Mouse (Mus musculus) embryonic fibroblast, embryonic 13.5 days (primary cell): ENCODE data around the gene Prdm1. TPM values are rescaled to one million over a fixed set of nuclear protein-coding genes. Genes with fewer than 3 reads are reported as not detected.

Source experiments
- H3K27ac ChIP-seq: 2 replicates; pipeline ENCODE4 v1.5.1; 2012; ENCODE audit warnings: low read length, control low read depth, inconsistent platforms; ENCODE audit not compliant: insufficient read depth
- H3K4me1 ChIP-seq: 2 replicates; pipeline ENCODE4 v1.6.1; 2011; ENCODE audit warnings: low read length; ENCODE audit not compliant: control insufficient read depth, insufficient read depth
- H3K4me3 ChIP-seq: 2 replicates; pipeline ENCODE4 v1.5.1; 2011; ENCODE audit warnings: mild to moderate bottlenecking, control low read depth, low read length; ENCODE audit not compliant: insufficient read depth
- CTCF ChIP-seq: IDR thresholded peaks from 2 replicates; pipeline ENCODE4 v1.5.1; 2011; ENCODE audit warnings: mild to moderate bottlenecking, control low read depth, low read length, moderate library complexity, borderline replicate concordance; ENCODE audit not compliant: insufficient read depth
- POLR2A ChIP-seq: IDR thresholded peaks from 2 replicates; pipeline ENCODE4 v1.6.1; 2011; ENCODE audit warnings: low read depth, mild to moderate bottlenecking, control low read depth, low read length, moderate library complexity
- polyA plus RNA-seq: library from polyadenylated mRNA; stranded (reverse); fragments of >200 nt; gene quantifications from 2 replicates; pipeline ENCODE4 v1.2.4, GENCODE M21; 2011; ENCODE audit warnings: low read depth; ENCODE audit not compliant: missing spikeins, insufficient read length

Gene Prdm1
- polyA plus RNA-seq, 1 experiment = 2.8 TPM

DNA sequence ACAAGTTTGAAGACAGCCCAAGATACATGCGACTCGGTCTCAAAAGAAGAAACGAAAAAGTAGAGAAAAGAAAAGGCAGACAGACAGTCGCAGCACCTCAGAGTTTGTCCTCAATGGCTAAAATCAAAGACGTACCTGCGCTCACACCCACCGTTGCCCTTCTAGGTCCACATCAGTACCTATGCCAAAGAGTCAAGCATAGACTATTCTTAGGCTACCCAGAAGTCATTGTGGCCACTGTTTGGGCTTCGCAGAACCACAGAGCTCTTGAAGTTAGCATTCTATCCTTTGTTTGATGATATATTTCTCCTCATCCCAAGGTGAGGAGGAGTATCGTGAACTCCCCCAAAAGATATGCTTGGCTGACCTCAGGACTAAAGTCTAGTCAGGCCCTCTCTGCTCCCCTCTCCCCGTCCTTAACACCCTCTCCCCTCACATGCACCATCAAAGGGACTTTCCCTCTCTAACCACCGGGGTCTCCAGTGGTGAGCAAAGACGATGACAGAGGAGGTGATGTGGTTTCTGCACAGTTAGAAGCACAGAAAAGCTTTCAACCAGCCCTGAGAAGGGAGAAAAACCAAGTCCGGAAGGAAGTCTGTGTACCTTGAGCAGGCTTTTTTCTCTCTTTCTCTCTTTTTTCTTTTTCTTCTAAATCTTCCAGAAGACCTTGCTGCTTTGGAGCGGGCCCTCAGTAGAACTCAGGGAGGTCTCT, 99.0 kb downstream of the Prdm1 start:
- Histone ChIP-seq H3K4me1 (no peaks in the 10 kb centered on the region), H3K27ac (no peak overlapping the region), H3K4me3 (no peak overlapping the region)
- TF ChIP-seq CTCF (no peak), POLR2A (no peak)

DNA sequence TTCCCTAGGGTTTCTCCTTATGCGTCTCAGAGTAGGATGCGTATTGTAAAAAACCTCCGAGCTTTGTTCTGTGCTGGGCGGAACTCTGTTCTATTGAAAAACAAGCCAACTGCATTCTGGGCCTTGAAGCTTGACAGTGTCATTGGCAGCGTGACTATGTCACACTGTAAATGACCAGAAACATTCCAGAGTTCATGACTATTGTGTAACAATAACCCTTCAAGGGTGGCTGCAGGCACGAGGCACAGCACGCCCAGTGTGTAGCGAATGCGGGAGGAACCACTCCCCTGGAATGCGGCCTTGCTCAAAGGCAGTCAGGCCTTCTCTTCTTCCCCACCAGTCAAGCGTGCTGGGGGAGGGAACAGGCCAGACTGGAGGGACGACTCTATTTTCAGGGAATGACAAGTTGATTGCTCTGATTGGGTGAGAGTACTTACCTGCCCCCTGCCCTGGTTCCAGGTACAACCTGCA, 100.4 kb downstream of the Prdm1 start:
- TF ChIP-seq CTCF = no peak
- TF ChIP-seq POLR2A = no peak
- H3K27ac ChIP-seq = no peak overlapping the region
- no peaks in the 10 kb centered on the region for H3K4me1 ChIP-seq
- H3K4me3 ChIP-seq = no peak overlapping the region

DNA sequence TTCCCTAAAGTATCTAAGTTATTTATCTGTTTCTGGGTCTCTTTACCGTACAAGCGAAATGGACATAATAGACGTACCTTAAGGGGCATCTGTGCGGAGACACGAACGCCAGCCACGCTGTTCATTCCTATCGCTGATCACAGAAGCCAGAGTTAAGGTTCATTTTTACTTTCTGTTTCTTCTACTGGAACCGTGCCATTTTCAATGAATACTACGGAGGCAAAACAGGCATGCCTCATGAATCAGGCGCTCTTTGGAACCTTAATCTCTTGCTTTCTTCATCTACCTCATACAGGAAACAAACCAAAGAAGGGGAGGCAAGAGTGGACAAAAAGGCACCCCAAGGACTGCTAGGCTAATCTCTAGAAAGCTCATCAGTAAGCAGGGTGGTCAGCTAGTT, 100.9 kb downstream of the Prdm1 start:
- Histone ChIP-seq H3K4me1 (no peaks in the 10 kb centered on the region), H3K4me3 (no peak overlapping the region), H3K27ac (no peak overlapping the region)
- no peak for TF ChIP-seq POLR2A
- TF ChIP-seq CTCF = no peak

DNA sequence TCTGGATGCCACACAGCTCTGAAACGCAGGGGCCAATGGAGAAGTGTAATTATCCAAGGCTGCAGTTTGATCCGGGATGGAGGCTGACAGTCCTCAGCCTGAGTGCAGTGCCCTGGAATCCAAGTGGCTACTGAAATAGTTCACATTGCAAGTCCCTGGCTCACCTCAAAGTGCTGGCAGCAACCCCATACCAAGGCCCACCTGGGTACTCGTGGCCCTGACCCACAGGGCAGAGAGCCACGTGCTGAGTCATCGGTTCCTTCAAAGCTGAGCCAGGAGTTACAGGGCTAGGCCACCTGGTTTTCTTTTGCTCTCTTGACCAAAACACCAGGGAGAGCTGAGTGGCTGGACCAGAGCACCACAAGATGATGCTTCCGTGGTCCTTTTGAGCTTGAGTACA, 103.3 kb downstream of the Prdm1 start:
- H3K4me1 ChIP-seq = no peaks in the 10 kb centered on the region
- TF ChIP-seq POLR2A = no peak
- TF ChIP-seq CTCF = no peak

DNA sequence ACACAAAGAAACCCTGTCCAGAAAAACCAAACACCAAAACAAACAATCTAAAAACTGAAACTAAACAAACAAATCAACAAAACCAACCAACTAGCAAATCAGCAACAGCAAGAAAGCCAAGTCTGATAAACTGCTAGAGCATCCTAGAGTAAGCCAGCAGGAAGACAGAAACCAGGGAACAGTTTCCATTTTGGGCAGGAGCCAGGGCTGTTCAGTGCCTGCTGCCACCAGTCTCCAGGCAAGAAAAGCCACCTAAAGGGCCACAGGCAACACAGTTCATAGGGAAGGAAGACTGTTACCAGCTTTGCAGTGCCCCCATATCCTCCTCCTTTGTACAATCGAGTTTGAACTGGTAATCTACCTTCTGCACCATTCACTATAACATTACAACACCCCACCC, 106.4 kb downstream of the Prdm1 start:
- Histone ChIP-seq H3K4me3 (no peak overlapping the region), H3K4me1 (no peaks in the 10 kb centered on the region), H3K27ac (no peak overlapping the region)
- TF ChIP-seq POLR2A (no peak), CTCF (no peak)

More for the DNA sequence above, 103.3 kb downstream of the Prdm1 start:
- H3K27ac ChIP-seq = no peak overlapping the region
- H3K4me3 ChIP-seq = no peak overlapping the region

DNA sequence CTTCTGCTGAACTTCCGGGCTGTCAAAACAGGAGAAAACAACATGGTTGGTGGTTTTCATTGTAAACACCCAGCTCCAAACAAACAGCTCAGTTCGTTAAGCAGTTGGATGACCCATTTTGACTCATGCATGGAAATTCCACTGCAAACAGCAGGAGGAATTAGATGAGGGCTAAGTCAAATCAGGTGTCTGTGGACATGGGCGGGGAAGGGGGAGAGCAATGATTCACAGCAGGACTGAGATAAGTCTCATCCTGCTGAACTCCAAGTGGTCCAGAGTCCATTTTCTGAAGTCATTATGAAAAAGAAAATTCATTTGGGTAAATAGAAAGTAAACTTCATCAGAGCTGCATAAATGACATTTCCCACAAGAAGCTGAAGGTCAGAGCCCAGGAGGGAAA, 108.1 kb downstream of the Prdm1 start:
- Histone ChIP-seq H3K27ac (no peak overlapping the region), H3K4me1 (no peaks in the 10 kb centered on the region), H3K4me3 (no peak overlapping the region)
- TF ChIP-seq POLR2A (no peak), CTCF (no peak)

DNA sequence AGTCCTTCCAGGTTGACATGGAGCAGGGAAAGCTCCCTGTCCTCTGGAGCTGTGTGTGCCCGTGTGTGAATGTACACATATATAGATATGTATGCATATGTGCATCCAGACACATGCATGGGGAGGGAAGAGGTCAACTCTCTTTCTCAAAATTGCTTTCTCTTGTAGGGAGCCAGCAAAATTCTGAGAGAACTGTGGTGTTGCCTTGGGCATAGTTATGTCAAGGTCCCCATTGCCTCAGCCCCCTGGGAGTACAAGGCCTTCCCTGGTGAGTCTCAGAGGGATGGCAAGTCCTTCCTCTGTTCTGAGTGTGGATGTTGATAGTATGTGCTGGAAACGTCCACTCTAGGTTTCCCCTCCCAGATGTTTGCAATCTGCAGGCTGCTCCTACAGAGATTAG, 109.4 kb downstream of the Prdm1 start:
- TF ChIP-seq CTCF (no peak), POLR2A (no peak)
- Histone ChIP-seq H3K27ac (no peak overlapping the region), H3K4me3 (no peak overlapping the region), H3K4me1 (no peaks in the 10 kb centered on the region)

DNA sequence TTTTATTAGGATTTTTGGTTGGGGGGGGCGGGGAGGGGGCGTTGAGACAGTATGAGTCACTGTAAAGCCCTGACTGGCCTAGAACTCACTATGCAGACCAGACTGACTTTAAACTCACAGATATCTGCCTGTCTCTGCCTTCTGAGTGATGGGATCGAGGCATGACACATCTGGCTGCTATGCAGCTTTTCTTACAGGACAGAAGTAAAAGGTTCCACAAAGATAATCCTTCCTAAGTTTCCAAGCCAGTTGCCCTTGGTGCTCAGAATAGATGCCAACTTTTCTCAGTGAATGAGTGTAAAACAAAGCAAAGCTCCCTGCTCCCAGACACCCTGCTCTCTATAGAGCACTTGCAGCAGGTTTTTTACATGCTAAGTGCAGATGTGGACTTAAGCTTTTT, 112.7 kb downstream of the Prdm1 start:
- no peaks in the 10 kb centered on the region for H3K4me1 ChIP-seq
- no peak overlapping the region for H3K27ac ChIP-seq
- TF ChIP-seq CTCF = no peak
- no peak for TF ChIP-seq POLR2A
- H3K4me3 ChIP-seq = no peak overlapping the region

DNA sequence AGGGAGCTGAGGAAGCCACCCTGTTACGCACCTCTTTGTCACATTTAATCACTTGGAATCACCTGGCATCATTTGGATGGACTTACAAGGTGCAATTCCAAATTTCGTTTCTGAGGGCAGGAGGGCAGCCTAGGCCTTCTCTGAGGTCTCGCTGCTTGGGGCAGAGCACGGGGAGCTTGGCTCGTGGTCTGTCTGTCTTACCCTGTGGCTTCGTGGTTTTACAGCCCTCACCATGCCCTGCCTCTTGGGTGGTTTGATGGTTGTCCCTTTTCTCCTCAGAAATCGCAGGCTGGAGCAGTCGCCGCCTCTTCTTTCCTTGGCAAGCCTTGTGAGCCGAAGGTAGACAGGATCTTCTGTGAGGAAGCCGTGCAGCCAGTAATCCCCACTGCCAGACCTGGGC, 118.3 kb downstream of the Prdm1 start:
- Histone ChIP-seq H3K4me1 (no peaks in the 10 kb centered on the region), H3K27ac (no peak overlapping the region), H3K4me3 (no peak overlapping the region)
- no peak for TF ChIP-seq CTCF
- no peak for TF ChIP-seq POLR2A

DNA sequence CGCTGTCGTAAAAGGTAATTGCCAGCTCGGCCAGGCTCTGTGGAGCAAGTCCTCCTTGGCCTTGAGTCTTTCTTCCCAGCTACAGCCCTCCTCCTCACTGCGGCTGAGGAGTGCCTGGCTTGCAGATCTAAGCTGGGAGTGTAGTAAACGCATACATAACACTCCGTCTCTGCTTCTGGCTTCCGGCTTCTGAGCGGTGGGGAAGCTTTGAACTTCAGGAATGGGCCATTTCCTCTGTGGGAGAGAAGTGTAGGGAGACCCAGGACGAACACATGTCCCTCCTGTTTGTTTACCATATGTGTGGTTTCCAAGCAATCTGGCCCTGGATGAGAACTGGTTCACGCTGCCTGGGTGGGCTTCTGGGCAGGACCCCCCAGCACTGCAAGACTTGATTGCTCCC, 119.2 kb downstream of the Prdm1 start:
- H3K27ac ChIP-seq = no peak overlapping the region

More for the DNA sequence above, 119.2 kb downstream of the Prdm1 start:
- Histone ChIP-seq H3K4me3 (no peak overlapping the region), H3K4me1 (no peaks in the 10 kb centered on the region)
- TF ChIP-seq CTCF (no peak), POLR2A (no peak)
